Mouse (Mus musculus): Measurements from ENCODE around the gene Klk1b5. TPM values are rescaled to one million over a fixed set of nuclear protein-coding genes. Genes with fewer than 3 reads are reported as not detected.
"Not testable (repeated sequence)": the region's sequence is repeated elsewhere in the genome, so short reads cannot be mapped to it uniquely, and the experiment has no call there.

Gene Klk1b5
- polyA plus RNA-seq, 1 experiment from 2014 or later = not detected

- not testable (repeated sequence) for H3K27me3 ChIP-seq (ENCODE audit: control insufficient read depth, insufficient read depth, low read length); H3K36me3 ChIP-seq (ENCODE audit: control insufficient read depth, insufficient read depth, low read length); H3K4me2 ChIP-seq (replicated peaks; ENCODE audit: low read depth, low read length); H3K9ac ChIP-seq (ENCODE audit: low read depth, low read length); H3K9me3 ChIP-seq (ENCODE audit: control insufficient read depth, low read length); ATAC-seq (ENCODE audit: low FRiP score); H3K4me1 ChIP-seq (replicated peaks; ENCODE audit: control insufficient read depth, insufficient read depth, low read length); H3K4me3 ChIP-seq (ENCODE audit: low read depth, low read length); DNase-seq (ENCODE audit: low spot score); H3K27ac ChIP-seq (ENCODE audit: low read depth, low read length)
- 83% methylated on average over 6 of the region's 6 CpGs for WGBS
Measured at GRCm38 (mm10) chr7:44222335-44222734, 6.6 kb downstream of the Klk1b5 start.

GRCm38 (mm10) chr7:44225076-44225475, 9.3 kb downstream of the Klk1b5 start, which contains the start of gene Klk1:
Klk1 (plus strand) TSS chr7:44225360.
- no peak within 1 kb of the TSS for H3K4me3 ChIP-seq (ENCODE audit: low read depth, low read length)
- no peak for DNase-seq (ENCODE audit: low spot score)
- no peaks in the 10 kb centered on the region for H3K27me3 ChIP-seq (ENCODE audit: control insufficient read depth, insufficient read depth, low read length)
- 45% methylated on average over 1 of the region's 1 CpGs for WGBS
- no peak for ATAC-seq (ENCODE audit: low FRiP score)
- H3K9ac ChIP-seq (ENCODE audit: low read depth, low read length) = no peak within 1 kb of the TSS
- no peak within 1 kb of the TSS for H3K27ac ChIP-seq (ENCODE audit: low read depth, low read length)
- no peak within 1 kb of the TSS for H3K4me2 ChIP-seq (replicated peaks; ENCODE audit: low read depth, low read length)
- H3K4me1 ChIP-seq (replicated peaks; ENCODE audit: control insufficient read depth, insufficient read depth, low read length) = no peaks in the 10 kb centered on the region
- no peaks in the 10 kb centered on the region for H3K36me3 ChIP-seq (ENCODE audit: control insufficient read depth, insufficient read depth, low read length)
- no peaks in the 10 kb centered on the region for H3K9me3 ChIP-seq (ENCODE audit: control insufficient read depth, low read length)

GRCm38 (mm10) chr7:44235909-44236308, 20.2 kb downstream of the Klk1b5 start, which contains the start of gene Gm36864:
Gm36864 (plus strand) TSS chr7:44236177.
- no peaks in the 10 kb centered on the region for H3K27me3 ChIP-seq (ENCODE audit: control insufficient read depth, insufficient read depth, low read length)
- no peaks in the 10 kb centered on the region for H3K9me3 ChIP-seq (ENCODE audit: control insufficient read depth, low read length)
- H3K4me3 ChIP-seq (ENCODE audit: low read depth, low read length) = no peak within 1 kb of the TSS
- H3K4me1 ChIP-seq (replicated peaks; ENCODE audit: control insufficient read depth, insufficient read depth, low read length) = no peaks in the 10 kb centered on the region
- H3K36me3 ChIP-seq (ENCODE audit: control insufficient read depth, insufficient read depth, low read length) = no peaks in the 10 kb centered on the region
- H3K4me2 ChIP-seq (replicated peaks; ENCODE audit: low read depth, low read length) = no peak within 1 kb of the TSS
- ATAC-seq (ENCODE audit: low FRiP score) (no peak), DNase-seq (ENCODE audit: low spot score) (no peak)
- 75% methylated on average over 3 of the region's 3 CpGs for WGBS
- H3K27ac ChIP-seq (ENCODE audit: low read depth, low read length) = no peak within 1 kb of the TSS
- H3K9ac ChIP-seq (ENCODE audit: low read depth, low read length) = no peak within 1 kb of the TSS

- no peaks in the 10 kb centered on the region for H3K36me3 ChIP-seq (ENCODE audit: control insufficient read depth, insufficient read depth, low read length)
- H3K27ac ChIP-seq (ENCODE audit: low read depth, low read length) = no peak overlapping the region
- H3K9me3 ChIP-seq (ENCODE audit: control insufficient read depth, low read length) = no peaks in the 10 kb centered on the region
- no peak overlapping the region for H3K9ac ChIP-seq (ENCODE audit: low read depth, low read length)
- H3K27me3 ChIP-seq (ENCODE audit: control insufficient read depth, insufficient read depth, low read length) = no peaks in the 10 kb centered on the region
- WGBS = 67% methylated on average over 2 of the region's 2 CpGs
- DNase-seq (ENCODE audit: low spot score) (no peak), ATAC-seq (ENCODE audit: low FRiP score) (no peak)
- H3K4me3 ChIP-seq (ENCODE audit: low read depth, low read length) = no peak overlapping the region
- no peaks in the 10 kb centered on the region for H3K4me1 ChIP-seq (replicated peaks; ENCODE audit: control insufficient read depth, insufficient read depth, low read length)
- no peak overlapping the region for H3K4me2 ChIP-seq (replicated peaks; ENCODE audit: low read depth, low read length)
Measured at GRCm38 (mm10) chr7:44239913-44240312, 24.2 kb downstream of the Klk1b5 start.

- no peaks in the 10 kb centered on the region for H3K27me3 ChIP-seq (ENCODE audit: control insufficient read depth, insufficient read depth, low read length)
- H3K4me1 ChIP-seq (replicated peaks; ENCODE audit: control insufficient read depth, insufficient read depth, low read length) = no peaks in the 10 kb centered on the region; the same call in 1 of the 2 replicates
- no peaks in the 10 kb centered on the region for H3K36me3 ChIP-seq (ENCODE audit: control insufficient read depth, insufficient read depth, low read length)
- H3K4me3 ChIP-seq (ENCODE audit: low read depth, low read length) = no peak overlapping the region
- WGBS = 57% methylated on average over 1 of the region's 1 CpGs
- H3K4me2 ChIP-seq (replicated peaks; ENCODE audit: low read depth, low read length) = no peak overlapping the region
- no peak for ATAC-seq (ENCODE audit: low FRiP score)
- DNase-seq (ENCODE audit: low spot score) = no peak
- no peaks in the 10 kb centered on the region for H3K9me3 ChIP-seq (ENCODE audit: control insufficient read depth, low read length)
- H3K27ac ChIP-seq (ENCODE audit: low read depth, low read length) = no peak overlapping the region
- H3K9ac ChIP-seq (ENCODE audit: low read depth, low read length) = no peak overlapping the region
Measured at GRCm38 (mm10) chr7:44240712-44241111, 25.0 kb downstream of the Klk1b5 start.

GRCm38 (mm10) chr7:44241163-44241562, 25.4 kb downstream of the Klk1b5 start:
- 79% methylated on average over 2 of the region's 2 CpGs for WGBS
- Histone ChIP-seq H3K36me3 (ENCODE audit: control insufficient read depth, insufficient read depth, low read length) (no peaks in the 10 kb centered on the region), H3K9ac (ENCODE audit: low read depth, low read length) (no peak overlapping the region), H3K9me3 (ENCODE audit: control insufficient read depth, low read length) (no peaks in the 10 kb centered on the region), H3K4me1 (replicated peaks; ENCODE audit: control insufficient read depth, insufficient read depth, low read length) (no peaks in the 10 kb centered on the region; the same call in 1 of the 2 replicates), H3K4me2 (replicated peaks; ENCODE audit: low read depth, low read length) (no peak overlapping the region), H3K27me3 (ENCODE audit: control insufficient read depth, insufficient read depth, low read length) (no peaks in the 10 kb centered on the region), H3K4me3 (ENCODE audit: low read depth, low read length) (no peak overlapping the region), H3K27ac (ENCODE audit: low read depth, low read length) (no peak overlapping the region)
- ATAC-seq (ENCODE audit: low FRiP score) (no peak), DNase-seq (ENCODE audit: low spot score) (no peak)

GRCm38 (mm10) chr7:44244080-44244479, 28.3 kb downstream of the Klk1b5 start:
- ATAC-seq (ENCODE audit: low FRiP score) (no peak), DNase-seq (ENCODE audit: low spot score) (no peak)
- 70% methylated on average over 1 of the region's 1 CpGs for WGBS
- H3K4me2 ChIP-seq (replicated peaks; ENCODE audit: low read depth, low read length) = no peak overlapping the region
- no peak overlapping the region for H3K9ac ChIP-seq (ENCODE audit: low read depth, low read length)
- no peak overlapping the region for H3K4me3 ChIP-seq (ENCODE audit: low read depth, low read length)
- H3K36me3 ChIP-seq (ENCODE audit: control insufficient read depth, insufficient read depth, low read length) = 0 out of 2 replicates have a peak, but pooled peaks cover 1% of the 10 kb centered on the region
- no peak overlapping the region for H3K27ac ChIP-seq (ENCODE audit: low read depth, low read length)
- H3K9me3 ChIP-seq (ENCODE audit: control insufficient read depth, low read length) = no peaks in the 10 kb centered on the region
- peaks cover 2% of the 10 kb centered on the region; the same call in 1 of the 2 replicates for H3K4me1 ChIP-seq (replicated peaks; ENCODE audit: control insufficient read depth, insufficient read depth, low read length)
- no peaks in the 10 kb centered on the region for H3K27me3 ChIP-seq (ENCODE audit: control insufficient read depth, insufficient read depth, low read length)

GRCm38 (mm10) chr7:44246055-44246983, 30.6 kb downstream of the Klk1b5 start, which contains the start of the genes 1700028J19Rik and 2410002F23Rik:
1700028J19Rik (minus strand) TSS chr7:44246695.
2410002F23Rik (plus strand) TSS chr7:44246722.
- Histone ChIP-seq H3K27ac (ENCODE audit: low read depth, low read length) (peak within 1 kb of the TSS; percentile 74), H3K4me1 (replicated peaks; ENCODE audit: control insufficient read depth, insufficient read depth, low read length) (peaks cover 4% of the 10 kb centered on the region; the same call in 1 of the 2 replicates), H3K9ac (ENCODE audit: low read depth, low read length) (peak within 1 kb of the TSS; percentile 86), H3K27me3 (ENCODE audit: control insufficient read depth, insufficient read depth, low read length) (no peaks in the 10 kb centered on the region), H3K9me3 (ENCODE audit: control insufficient read depth, low read length) (no peaks in the 10 kb centered on the region), H3K4me3 (ENCODE audit: low read depth, low read length) (peak within 1 kb of the TSS; percentile 82), H3K36me3 (ENCODE audit: control insufficient read depth, insufficient read depth, low read length) (peaks cover 17% of the 10 kb centered on the region), H3K4me2 (replicated peaks; ENCODE audit: low read depth, low read length) (peak within 1 kb of the TSS; percentile 67)
- ATAC-seq (ENCODE audit: low FRiP score) = peak; percentile 88
- peak; percentile 92 for DNase-seq (ENCODE audit: low spot score)
- under 1% methylated on average over 62 of the region's 62 CpGs for WGBS
